Mouse (Mus musculus): ENCODE data around the gene Serpinh1.

The Serpinh1 gene

GRCm38 (mm10) chr7:99352526-99353400 lies at the start of gene Serpinh1:
Gene Serpinh1 (minus strand): TSS chr7:99353239.
- no peak for DNase-seq (ENCODE audit: low read depth)

GRCm38 (mm10) chr7:99402477-99402876 lies 49.4 kb upstream of the Serpinh1 start:
- no peak for DNase-seq (ENCODE audit: low read depth)

GRCm38 (mm10) chr7:99401373-99401772 lies 48.3 kb upstream of the Serpinh1 start:
- DNase-seq (ENCODE audit: low read depth), result peak; percentile 31

GRCm38 (mm10) chr7:99396994-99397659 lies 44.1 kb upstream of the Serpinh1 start:
- DNase-seq (ENCODE audit: low read depth), result no peak

- DNase-seq (ENCODE audit: low read depth), result no peak
Observed at GRCm38 (mm10) chr7:99395908-99396616, 43.0 kb upstream of the Serpinh1 start.

- no peak for DNase-seq (ENCODE audit: low read depth)
Observed at GRCm38 (mm10) chr7:99395385-99395784, 42.3 kb upstream of the Serpinh1 start.

- no peak for DNase-seq (ENCODE audit: low read depth)
Observed at GRCm38 (mm10) chr7:99393711-99394325, 40.8 kb upstream of the Serpinh1 start.

- no peak for DNase-seq (ENCODE audit: low read depth)
Observed at GRCm38 (mm10) chr7:99392696-99393095, 39.7 kb upstream of the Serpinh1 start.

- no peak for DNase-seq (ENCODE audit: low read depth)
Observed at GRCm38 (mm10) chr7:99390559-99390958, 37.5 kb upstream of the Serpinh1 start.

- DNase-seq (ENCODE audit: low read depth), result no peak
Observed at GRCm38 (mm10) chr7:99387356-99387755, 34.3 kb upstream of the Serpinh1 start.

- DNase-seq (ENCODE audit: low read depth), result no peak
Observed at GRCm38 (mm10) chr7:99386811-99387210, 33.8 kb upstream of the Serpinh1 start.

GRCm38 (mm10) chr7:99386030-99386429 lies 33.0 kb upstream of the Serpinh1 start:
- DNase-seq (ENCODE audit: low read depth), result no peak

- DNase-seq (ENCODE audit: low read depth), result no peak
Observed at GRCm38 (mm10) chr7:99384101-99384611, 31.1 kb upstream of the Serpinh1 start.

GRCm38 (mm10) chr7:99383246-99383645 lies 30.2 kb upstream of the Serpinh1 start:
- DNase-seq (ENCODE audit: low read depth), result peak; percentile 35

GRCm38 (mm10) chr7:99382088-99383000 lies 29.3 kb upstream of the Serpinh1 start:
- peak; percentile 54 for DNase-seq (ENCODE audit: low read depth)

- DNase-seq (ENCODE audit: low read depth), result peak; percentile 98
Observed at GRCm38 (mm10) chr7:99381214-99382087, 28.4 kb upstream of the Serpinh1 start, which contains the start of gene Gdpd5. Gene Gdpd5 (plus strand): TSS chr7:99381414.

- DNase-seq (ENCODE audit: low read depth), result peak; percentile 68
Observed at GRCm38 (mm10) chr7:99380491-99381213, 27.6 kb upstream of the Serpinh1 start.

GRCm38 (mm10) chr7:99378870-99379269 lies 25.8 kb upstream of the Serpinh1 start:
- DNase-seq (ENCODE audit: low read depth), result no peak

- peak; percentile 88 for DNase-seq (ENCODE audit: low read depth)
Observed at GRCm38 (mm10) chr7:99375455-99375854, 22.4 kb upstream of the Serpinh1 start.

Data from induced T-regulatory cell, adult 2 months (primary cell).